Mouse (Mus musculus): ENCODE results near the gene Zfp444.

DNA sequence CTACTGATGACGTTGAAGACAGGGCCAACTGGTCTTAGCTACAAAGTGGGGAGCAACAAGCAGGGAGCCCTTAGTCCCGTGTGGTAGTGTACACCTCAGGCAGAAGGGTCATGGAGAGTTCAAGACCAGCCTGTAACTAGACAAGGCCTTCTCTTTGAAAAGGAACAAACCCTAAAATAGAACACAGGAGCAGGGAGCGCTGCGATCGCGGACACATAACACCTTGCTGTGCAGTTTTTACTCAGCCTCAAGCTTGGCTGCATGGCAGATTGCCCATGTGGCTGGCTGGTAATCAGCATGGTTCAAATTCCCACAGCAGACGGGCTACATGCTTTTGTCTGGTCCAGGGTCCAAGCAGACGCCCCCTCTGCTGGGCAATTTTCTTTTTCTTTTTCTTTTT is 12.5 kb downstream of the Zfp444 start:
- TF ChIP-seq CTCF (IDR thresholded peaks at IDR 0.05; ENCODE audit: low read depth) (no peak), EP300 (optimal IDR thresholded peaks at IDR 0.05) (no peak)

All from stomach, postnatal 0 days (tissue).